Mouse (Mus musculus): ENCODE results near the gene Ccnjl.

- TF ChIP-seq POLR2A (IDR thresholded peaks at IDR 0.05; ENCODE audit: low read depth, low read length) (no peak), CTCF (IDR thresholded peaks at IDR 0.05; ENCODE audit: extremely low read depth, insufficient read depth, insufficient read length, insufficient replicate concordance) (no peak)
These were observed 45.3 kb upstream of the Ccnjl start for GRCm38 (mm10) chr11:43483122-43483792.

Data from spleen, adult 2 months (tissue).